Mouse (Mus musculus): Measurements from ENCODE around the gene Abi2. TPM values are rescaled to one million over a fixed set of nuclear protein-coding genes. Genes with fewer than 3 reads are reported as not detected.

Abi2 gene
- polyA plus RNA-seq (2012; rRNA removed; ENCODE audit: low replicate concordance), result 3.2 and 5.4 TPM in 2 replicates

DNA sequence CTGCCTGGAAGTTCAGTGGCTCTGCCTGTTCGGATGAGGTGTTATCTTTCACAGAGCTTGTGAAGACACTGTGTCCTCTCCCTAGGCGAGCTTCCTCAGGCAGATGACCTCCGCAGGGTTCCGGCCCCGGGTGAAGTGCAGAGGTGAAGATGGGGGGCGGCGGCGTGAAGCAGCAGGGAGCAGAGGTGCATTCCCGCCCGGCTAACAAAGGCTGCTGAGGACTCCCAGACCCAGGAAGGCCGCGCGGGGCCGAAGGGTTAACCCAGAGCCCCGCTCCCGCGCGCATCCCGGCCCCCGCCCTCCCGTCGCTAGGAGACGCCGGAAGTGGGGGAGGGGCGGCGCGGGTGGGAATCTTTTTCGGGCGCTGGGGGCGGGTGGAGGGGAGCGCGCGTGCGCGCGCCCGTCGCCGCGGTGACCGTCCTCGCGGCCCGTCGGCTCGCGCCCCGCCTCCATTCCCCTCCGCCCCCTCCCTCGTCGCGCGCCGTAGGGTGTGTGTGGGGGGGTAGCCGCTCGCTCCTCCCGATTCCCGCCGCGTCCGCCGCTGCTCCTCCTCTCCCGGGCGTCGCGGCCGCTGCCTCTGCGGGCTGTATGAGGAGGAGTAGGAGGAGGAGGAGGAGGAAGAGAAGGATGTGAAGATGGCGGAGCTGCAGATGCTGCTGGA lies at the start of gene Abi2:
TSS of gene Abi2 (plus strand) at position 452 of the 661 bp plus-strand sequence.

Other genes with a start within 250 kb of the Abi2 start
- gene Nbeal1, start 229.0 kb upstream of the Abi2 start, polyA plus RNA-seq (2012; rRNA removed; ENCODE audit: low replicate concordance), result 1.4 and 3.9 TPM in 2 replicates
- 3.0 and 9.8 TPM in 2 replicates for gene Cyp20a1, start 66.3 kb upstream of the Abi2 start, polyA plus RNA-seq (2012; rRNA removed; ENCODE audit: low replicate concordance)
- gene Raph1, start 157.5 kb downstream of the Abi2 start, polyA plus RNA-seq (2012; rRNA removed; ENCODE audit: low replicate concordance), result 4.8 and 10.3 TPM in 2 replicates